Mouse (Mus musculus) thymus, adult 2 months (tissue): ENCODE measurements around the gene Mgat4e.
"Not testable (repeated sequence)": the region's sequence is repeated elsewhere in the genome, so short reads cannot be mapped to it uniquely, and the experiment has no call there.

Experiments
- CTCF ChIP-seq: fragments of 200-500 bp; IDR thresholded peaks from 2 replicates; pipeline ENCODE4 v1.5.1; 2012; ENCODE audit warnings: mild to moderate bottlenecking, control low read depth, low read length, moderate library complexity, borderline replicate concordance; ENCODE audit not compliant: control insufficient read depth, poor library complexity, insufficient read depth; ENCODE audit errors: extremely low read depth
- POLR2A ChIP-seq: fragments of 200-500 bp; IDR thresholded peaks from 2 replicates; pipeline ENCODE4 v1.6.1; 2012; ENCODE audit warnings: mild to moderate bottlenecking, low read length, control low read depth, moderate library complexity; ENCODE audit not compliant: control insufficient read depth, poor library complexity, insufficient read depth; ENCODE audit errors: extremely low read depth

DNA sequence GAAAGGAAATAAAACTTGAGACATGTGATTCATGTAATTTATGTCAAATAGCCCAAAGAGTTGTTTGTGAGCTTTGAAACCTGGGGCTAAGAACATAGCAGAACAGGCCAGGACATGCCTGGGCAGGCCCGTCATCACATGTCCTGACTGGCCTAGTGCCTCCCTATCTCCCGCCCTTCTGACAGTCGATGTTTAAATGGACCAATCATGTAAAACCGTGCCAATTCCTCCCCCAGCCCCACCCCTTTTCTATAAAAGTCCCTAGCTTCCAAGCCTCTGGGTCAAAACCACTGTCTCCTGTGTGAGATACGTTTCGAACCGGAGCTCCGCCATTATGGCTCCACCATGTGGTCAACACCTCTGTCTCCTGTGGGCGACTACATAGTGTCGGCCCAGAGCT is 15.8 kb downstream of the Mgat4e start:
- TF ChIP-seq POLR2A, CTCF: not testable (repeated sequence)
